ENCODE assay signal across 8 mouse cellular contexts in genomic region chr2:124720593-124721445, GRCm38 (mm10).
DNase-seq lines count a peak whose midpoint lies in the region.
"Had no signal": no experiment of that assay in that cellular context is flagged by ENCODE, and none has a peak within 500 bp of the region (broad histone marks: within the 10 kb centered on the region; RNA-seq: fewer than 3 reads in every experiment).

No protein-coding gene starts in this region.

- DNase-seq in lung, postnatal 10 days = peak; percentile 8
- DNase-seq in lung, postnatal 4 days = no peak
- DNase-seq in frontal cortex, postnatal 36 days (ENCODE audit: low spot score in 2 of 2) = peak; percentile 35 to 71
- DNase-seq in left cerebral cortex, adult 18-20 months (ENCODE audit: low spot score in 2 of 2) = peak; percentile 11 to 29
- peak; percentile 11 for DNase-seq in right cerebral cortex, postnatal 14 days
- DNase-seq in MN1 (ENCODE audit: low spot score) = no peak
- no peak for DNase-seq in natural killer cell, adult 2 months (ENCODE audit: low spot score in 2 of 2)
- DNase-seq: cerebellum, adult 9-11 months had no signal

Comparison
In these comparisons a context has a peak if more than half of its experiments do, and no peak if none do; other contexts are left out.
1. DNase-seq: peak in lung, postnatal 10 days (single experiment), frontal cortex, postnatal 36 days (2 of 2), left cerebral cortex, adult 18-20 months (2 of 2) and right cerebral cortex, postnatal 14 days (single experiment); none in lung, postnatal 4 days (0 of 2), MN1 (single experiment) and natural killer cell, adult 2 months (0 of 2).